Comparison of ENCODE assay signal across 7 mouse cellular contexts in genomic region chr1:63730240-63730771, GRCm38 (mm10). TPM values are rescaled to one million over a fixed set of nuclear protein-coding genes. Genes with fewer than 3 reads are reported as not detected.
DNase-seq lines count a peak whose midpoint lies in the region; ATAC-seq lines count a peak whose summit lies in the region.

Gene Mdh1b, minus strand, starts transcription at chr1:63730318.
Gene Fastkd2, plus strand, starts transcription at chr1:63730614.

- DNase-seq in adrenal gland, postnatal 14 days, result peak; percentile 94
- DNase-seq in embryonic facial prominence, embryonic 11.5 days (ENCODE audit: low spot score), result peak; percentile 95
- peak; percentile 89 for DNase-seq in kidney, adult 11 months
- peak; percentile 84 for DNase-seq in limb, embryonic 10.5 days (ENCODE audit: low spot score)
- peak; percentile 64 for DNase-seq in spleen, adult 12 weeks (ENCODE audit: low spot score)

- H3K27me3 ChIP-seq in embryonic facial prominence, embryonic 11.5 days (ENCODE audit: control insufficient read depth, insufficient read depth, low read length), result no peaks in the 10 kb centered on the region
- H3K27me3 ChIP-seq in limb, embryonic 10.5 days (ENCODE audit: low read depth, poor library complexity, severe bottlenecking), result no peaks in the 10 kb centered on the region
- peaks cover 6% of the 10 kb centered on the region; the same call in 1 of the 2 replicates for H3K27me3 ChIP-seq in midbrain, embryonic 13.5 days

- H3K9ac ChIP-seq in embryonic facial prominence, embryonic 11.5 days (replicated peaks; ENCODE audit: low read length), result peak within 1 kb of the TSS; percentile 49
- peak within 1 kb of the TSS; percentile 69 for H3K9ac ChIP-seq in midbrain, embryonic 13.5 days (replicated peaks)

- H3K4me1 ChIP-seq in embryonic facial prominence, embryonic 11.5 days (ENCODE audit: control insufficient read depth, insufficient read depth, low read length), result no peaks in the 10 kb centered on the region
- H3K4me1 ChIP-seq in limb, embryonic 10.5 days, result peaks cover 15% of the 10 kb centered on the region
- peaks cover 31% of the 10 kb centered on the region for H3K4me1 ChIP-seq in midbrain, embryonic 13.5 days (replicated peaks)

- H3K9me3 ChIP-seq in embryonic facial prominence, embryonic 11.5 days (replicated peaks; ENCODE audit: control insufficient read depth, low read length), result no peaks in the 10 kb centered on the region
- no peaks in the 10 kb centered on the region for H3K9me3 ChIP-seq in limb, embryonic 10.5 days (replicated peaks)
- no peaks in the 10 kb centered on the region for H3K9me3 ChIP-seq in midbrain, embryonic 13.5 days

- peak within 1 kb of the TSS; percentile 50 for H3K4me2 ChIP-seq in embryonic facial prominence, embryonic 11.5 days (ENCODE audit: low read depth, low read length)
- peak within 1 kb of the TSS; percentile 61 for H3K4me2 ChIP-seq in midbrain, embryonic 13.5 days (replicated peaks)

- H3K27ac ChIP-seq in embryonic facial prominence, embryonic 11.5 days (replicated peaks; ENCODE audit: low read depth, low read length), result no peak within 1 kb of the TSS
- peak within 1 kb of the TSS; percentile 84 for H3K27ac ChIP-seq in limb, embryonic 10.5 days
- no peak within 1 kb of the TSS for H3K27ac ChIP-seq in midbrain, embryonic 13.5 days

- WGBS in embryonic facial prominence, embryonic 11.5 days, result under 1% methylated on average over 31 of the region's 31 CpGs
- under 1% methylated on average over 31 of the region's 31 CpGs for WGBS in limb, embryonic 10.5 days
- under 1% methylated on average over 31 of the region's 31 CpGs for WGBS in midbrain, embryonic 13.5 days

- H3K4me3 ChIP-seq in embryonic facial prominence, embryonic 11.5 days (ENCODE audit: low read depth, low read length), result peak within 1 kb of the TSS; percentile 52
- peak within 1 kb of the TSS; percentile 77 for H3K4me3 ChIP-seq in limb, embryonic 10.5 days
- H3K4me3 ChIP-seq in midbrain, embryonic 13.5 days (replicated peaks), result peak within 1 kb of the TSS; percentile 63

- no peaks in the 10 kb centered on the region for H3K36me3 ChIP-seq in embryonic facial prominence, embryonic 11.5 days (replicated peaks; ENCODE audit: control insufficient read depth, insufficient read depth, low read depth, low read length)
- H3K36me3 ChIP-seq in limb, embryonic 10.5 days, result no peaks in the 10 kb centered on the region
- no peaks in the 10 kb centered on the region for H3K36me3 ChIP-seq in midbrain, embryonic 13.5 days

- ATAC-seq in embryonic facial prominence, embryonic 11.5 days (replicated peaks; ENCODE audit: insufficient number of reproducible peaks, low FRiP score, low TSS enrichment, low read depth), result peak; percentile 91
- ATAC-seq in granulocyte monocyte progenitor cell, adult 5-6 weeks (replicated peaks; ENCODE audit: poor library complexity, severe bottlenecking), result peak; percentile 100
- peak; percentile 94 for ATAC-seq in midbrain, embryonic 13.5 days

RNA-seq across cellular contexts. Expression of gene Mdh1b, which starts in this region (rescaled TPM):
- total RNA-seq in adrenal gland, postnatal 14 days (2021), result not detected in 2 replicates
- 0.24 TPM in 1 of 2 replicates, not detected in the other for polyA plus RNA-seq in embryonic facial prominence, embryonic 11.5 days (2014; fragmentation: Nextera tagmentation; extraction: Ambion mirVana)
- not detected in 2 replicates for total RNA-seq in granulocyte monocyte progenitor cell, adult 5-6 weeks (2014; fragmentation: Nextera tagmentation)
- total RNA-seq in granulocyte monocyte progenitor cell, adult 5-6 weeks (2017), result not detected in 2 replicates
- 0.08 and 0.19 TPM in 2 replicates for polyA plus RNA-seq in limb, embryonic 10.5 days (2016; fragmentation: Nextera tagmentation; extraction: Ambion mirVana)
- 0.12 and 0.27 TPM in 2 replicates for polyA plus RNA-seq in midbrain, embryonic 13.5 days (2015; fragmentation: Nextera tagmentation; extraction: Ambion mirVana)

RNA-seq across cellular contexts. Expression of gene Fastkd2, which starts in this region (rescaled TPM):
- total RNA-seq in adrenal gland, postnatal 14 days (2021), result 20.4 and 26.9 TPM in 2 replicates
- 84.6 and 88.6 TPM in 2 replicates for polyA plus RNA-seq in embryonic facial prominence, embryonic 11.5 days (2014; fragmentation: Nextera tagmentation; extraction: Ambion mirVana)
- total RNA-seq in granulocyte monocyte progenitor cell, adult 5-6 weeks (2014; fragmentation: Nextera tagmentation), result 34.0 and 65.6 TPM in 2 replicates
- 35.7 and 43.0 TPM in 2 replicates for total RNA-seq in granulocyte monocyte progenitor cell, adult 5-6 weeks (2017)
- polyA plus RNA-seq in limb, embryonic 10.5 days (2016; fragmentation: Nextera tagmentation; extraction: Ambion mirVana), result 69.8 and 70.8 TPM in 2 replicates
- polyA plus RNA-seq in midbrain, embryonic 13.5 days (2015; fragmentation: Nextera tagmentation; extraction: Ambion mirVana), result 37.2 and 39.8 TPM in 2 replicates
